Mouse (Mus musculus): ENCODE results near the gene Steap3. TPM values are rescaled to one million over a fixed set of nuclear protein-coding genes. Genes with fewer than 3 reads are reported as not detected.

Steap3 gene
- polyA plus RNA-seq, 1 experiment from 2014 or later, result 19.9 TPM

DNA sequence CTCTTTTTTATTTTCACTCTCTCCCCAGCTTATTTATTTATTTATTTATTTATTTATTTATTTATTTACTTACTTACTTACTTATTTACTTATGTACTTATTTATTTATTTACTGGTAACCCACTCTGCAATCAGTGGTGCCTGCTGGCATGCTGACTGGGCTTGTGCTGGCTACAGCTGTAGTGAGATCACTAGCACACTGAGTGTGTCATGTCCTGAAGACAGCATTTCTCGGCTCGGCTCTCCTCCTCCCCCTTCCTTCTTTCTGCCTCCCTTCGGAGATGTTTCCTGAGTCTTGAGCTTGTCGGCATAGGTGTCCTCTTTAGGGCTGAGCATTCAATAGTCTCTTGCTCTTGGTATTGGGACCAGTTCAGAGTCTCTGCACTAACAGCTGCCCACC is 73.6 kb downstream of the Steap3 start:
- WGBS, result 68% methylated on average over 4 of the region's 4 CpGs
- no peak overlapping the region for H3K9ac ChIP-seq (ENCODE audit: low read length)
- no peaks in the 10 kb centered on the region for H3K4me1 ChIP-seq (ENCODE audit: control insufficient read depth, insufficient read depth, low read length)
- ATAC-seq (replicated peaks; ENCODE audit: extremely low read depth, insufficient read depth, low FRiP score), result no peak
- no peaks in the 10 kb centered on the region for H3K36me3 ChIP-seq (ENCODE audit: control insufficient read depth, insufficient read depth)
- H3K4me3 ChIP-seq (ENCODE audit: low read length), result no peak overlapping the region
- no peak overlapping the region for H3K27ac ChIP-seq (ENCODE audit: low read length)
- no peak overlapping the region for H3K4me2 ChIP-seq (ENCODE audit: low read depth, low read length)
- no peaks in the 10 kb centered on the region for H3K27me3 ChIP-seq (ENCODE audit: control insufficient read depth, insufficient read depth, low read length)
- H3K9me3 ChIP-seq (replicated peaks; ENCODE audit: control insufficient read depth, low read length), result 0 out of 2 replicates have a peak, but pooled peaks cover 2% of the 10 kb centered on the region

GRCm38 (mm10) chr1:120198151-120198550 is 74.4 kb downstream of the Steap3 start:
- ATAC-seq (replicated peaks; ENCODE audit: extremely low read depth, insufficient read depth, low FRiP score), result no peak
- WGBS, result 58% methylated on average over 3 of the region's 3 CpGs
- Histone ChIP-seq H3K4me1 (ENCODE audit: control insufficient read depth, insufficient read depth, low read length) (no peaks in the 10 kb centered on the region), H3K36me3 (ENCODE audit: control insufficient read depth, insufficient read depth) (no peaks in the 10 kb centered on the region), H3K4me2 (ENCODE audit: low read depth, low read length) (no peak overlapping the region), H3K9ac (ENCODE audit: low read length) (no peak overlapping the region), H3K9me3 (replicated peaks; ENCODE audit: control insufficient read depth, low read length) (0 out of 2 replicates have a peak, but pooled peaks cover 2% of the 10 kb centered on the region), H3K4me3 (ENCODE audit: low read length) (no peak overlapping the region), H3K27me3 (ENCODE audit: control insufficient read depth, insufficient read depth, low read length) (no peaks in the 10 kb centered on the region), H3K27ac (ENCODE audit: low read length) (no peak overlapping the region)

- no peak overlapping the region for H3K9ac ChIP-seq (ENCODE audit: low read length)
- H3K9me3 ChIP-seq (replicated peaks; ENCODE audit: control insufficient read depth, low read length), result 0 out of 2 replicates have a peak, but pooled peaks cover 2% of the 10 kb centered on the region
- H3K4me2 ChIP-seq (ENCODE audit: low read depth, low read length), result no peak overlapping the region
- WGBS, result 14% methylated on average over 5 of the region's 5 CpGs
- no peaks in the 10 kb centered on the region for H3K4me1 ChIP-seq (ENCODE audit: control insufficient read depth, insufficient read depth, low read length)
- H3K27ac ChIP-seq (ENCODE audit: low read length), result no peak overlapping the region
- no peak overlapping the region for H3K4me3 ChIP-seq (ENCODE audit: low read length)
- H3K27me3 ChIP-seq (ENCODE audit: control insufficient read depth, insufficient read depth, low read length), result no peaks in the 10 kb centered on the region
- ATAC-seq (replicated peaks; ENCODE audit: extremely low read depth, insufficient read depth, low FRiP score), result no peak; the same call in 1 of the 2 replicates
- H3K36me3 ChIP-seq (ENCODE audit: control insufficient read depth, insufficient read depth), result no peaks in the 10 kb centered on the region
These were observed 75.3 kb downstream of the Steap3 start for GRCm38 (mm10) chr1:120197189-120197588.

DNA sequence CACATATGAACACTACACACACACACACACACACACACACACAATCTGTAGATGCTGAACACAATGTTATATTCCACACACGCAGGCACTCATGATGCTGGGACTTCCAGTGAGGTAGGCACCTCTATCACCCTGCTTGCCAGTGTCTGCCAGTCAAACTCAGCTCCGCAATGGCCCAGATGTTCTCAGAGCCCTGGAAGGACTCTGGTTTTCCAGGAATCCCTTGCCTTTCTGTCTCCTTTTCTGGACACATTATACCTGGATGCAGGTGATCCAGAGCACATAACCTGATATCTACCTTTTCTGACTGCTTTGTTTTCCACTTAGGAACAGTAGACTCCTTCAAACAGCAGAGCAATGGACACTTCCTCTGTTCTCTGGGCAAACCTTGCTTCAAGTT is 75.8 kb downstream of the Steap3 start:
- ATAC-seq (replicated peaks; ENCODE audit: extremely low read depth, insufficient read depth, low FRiP score), result no peak

GRCm38 (mm10) chr1:120195947-120196346 is 76.6 kb downstream of the Steap3 start:
- H3K4me2 ChIP-seq (ENCODE audit: low read depth, low read length), result no peak overlapping the region
- H3K9ac ChIP-seq (ENCODE audit: low read length), result no peak overlapping the region
- no peak overlapping the region for H3K4me3 ChIP-seq (ENCODE audit: low read length)
- H3K36me3 ChIP-seq (ENCODE audit: control insufficient read depth, insufficient read depth), result no peaks in the 10 kb centered on the region
- no peaks in the 10 kb centered on the region for H3K4me1 ChIP-seq (ENCODE audit: control insufficient read depth, insufficient read depth, low read length)
- 58% methylated on average over 5 of the region's 5 CpGs for WGBS
- H3K27ac ChIP-seq (ENCODE audit: low read length), result no peak overlapping the region
- no peaks in the 10 kb centered on the region for H3K27me3 ChIP-seq (ENCODE audit: control insufficient read depth, insufficient read depth, low read length)
- 0 out of 2 replicates have a peak, but pooled peaks cover 2% of the 10 kb centered on the region for H3K9me3 ChIP-seq (replicated peaks; ENCODE audit: control insufficient read depth, low read length)
- no peak for ATAC-seq (replicated peaks; ENCODE audit: extremely low read depth, insufficient read depth, low FRiP score)

More for the DNA sequence above, 75.8 kb downstream of the Steap3 start:
- WGBS, result 86% methylated on average over 2 of the region's 2 CpGs
- Histone ChIP-seq H3K9me3 (replicated peaks; ENCODE audit: control insufficient read depth, low read length) (0 out of 2 replicates have a peak, but pooled peaks cover 2% of the 10 kb centered on the region), H3K27me3 (ENCODE audit: control insufficient read depth, insufficient read depth, low read length) (no peaks in the 10 kb centered on the region), H3K9ac (ENCODE audit: low read length) (no peak overlapping the region), H3K4me3 (ENCODE audit: low read length) (no peak overlapping the region), H3K4me1 (ENCODE audit: control insufficient read depth, insufficient read depth, low read length) (no peaks in the 10 kb centered on the region), H3K27ac (ENCODE audit: low read length) (no peak overlapping the region), H3K4me2 (ENCODE audit: low read depth, low read length) (no peak overlapping the region), H3K36me3 (ENCODE audit: control insufficient read depth, insufficient read depth) (no peaks in the 10 kb centered on the region)

- ATAC-seq (replicated peaks; ENCODE audit: extremely low read depth, insufficient read depth, low FRiP score), result no peak
- Histone ChIP-seq H3K4me2 (ENCODE audit: low read depth, low read length) (no peak overlapping the region), H3K27ac (ENCODE audit: low read length) (no peak overlapping the region), H3K4me3 (ENCODE audit: low read length) (no peak overlapping the region), H3K9me3 (replicated peaks; ENCODE audit: control insufficient read depth, low read length) (peaks cover 5% of the 10 kb centered on the region; the same call in 1 of the 2 replicates), H3K36me3 (ENCODE audit: control insufficient read depth, insufficient read depth) (no peaks in the 10 kb centered on the region), H3K27me3 (ENCODE audit: control insufficient read depth, insufficient read depth, low read length) (no peaks in the 10 kb centered on the region), H3K4me1 (ENCODE audit: control insufficient read depth, insufficient read depth, low read length) (no peaks in the 10 kb centered on the region), H3K9ac (ENCODE audit: low read length) (no peak overlapping the region)
- WGBS, result 89% methylated on average over 10 of the region's 10 CpGs
These were observed 78.9 kb downstream of the Steap3 start for GRCm38 (mm10) chr1:120193586-120193985.

GRCm38 (mm10) chr1:120192321-120192720 is 80.2 kb downstream of the Steap3 start:
- Histone ChIP-seq H3K27ac (ENCODE audit: low read length) (no peak overlapping the region), H3K27me3 (ENCODE audit: control insufficient read depth, insufficient read depth, low read length) (no peaks in the 10 kb centered on the region), H3K36me3 (ENCODE audit: control insufficient read depth, insufficient read depth) (no peaks in the 10 kb centered on the region), H3K9ac (ENCODE audit: low read length) (no peak overlapping the region), H3K4me2 (ENCODE audit: low read depth, low read length) (no peak overlapping the region), H3K9me3 (replicated peaks; ENCODE audit: control insufficient read depth, low read length) (peaks cover 5% of the 10 kb centered on the region; the same call in 1 of the 2 replicates), H3K4me1 (ENCODE audit: control insufficient read depth, insufficient read depth, low read length) (no peaks in the 10 kb centered on the region), H3K4me3 (ENCODE audit: low read length) (no peak overlapping the region)
- 69% methylated on average over 6 of the region's 6 CpGs for WGBS
- ATAC-seq (replicated peaks; ENCODE audit: extremely low read depth, insufficient read depth, low FRiP score), result no peak

- WGBS, result 79% methylated on average over 6 of the region's 6 CpGs
- ATAC-seq (replicated peaks; ENCODE audit: extremely low read depth, insufficient read depth, low FRiP score), result no peak
- Histone ChIP-seq H3K4me2 (ENCODE audit: low read depth, low read length) (no peak overlapping the region), H3K36me3 (ENCODE audit: control insufficient read depth, insufficient read depth) (no peaks in the 10 kb centered on the region), H3K4me1 (ENCODE audit: control insufficient read depth, insufficient read depth, low read length) (no peaks in the 10 kb centered on the region), H3K9ac (ENCODE audit: low read length) (no peak overlapping the region), H3K4me3 (ENCODE audit: low read length) (no peak overlapping the region), H3K9me3 (replicated peaks; ENCODE audit: control insufficient read depth, low read length) (peaks cover 5% of the 10 kb centered on the region; the same call in 1 of the 2 replicates), H3K27me3 (ENCODE audit: control insufficient read depth, insufficient read depth, low read length) (no peaks in the 10 kb centered on the region), H3K27ac (ENCODE audit: low read length) (no peak overlapping the region)
These were observed 81.6 kb downstream of the Steap3 start for GRCm38 (mm10) chr1:120190946-120191345.

DNA sequence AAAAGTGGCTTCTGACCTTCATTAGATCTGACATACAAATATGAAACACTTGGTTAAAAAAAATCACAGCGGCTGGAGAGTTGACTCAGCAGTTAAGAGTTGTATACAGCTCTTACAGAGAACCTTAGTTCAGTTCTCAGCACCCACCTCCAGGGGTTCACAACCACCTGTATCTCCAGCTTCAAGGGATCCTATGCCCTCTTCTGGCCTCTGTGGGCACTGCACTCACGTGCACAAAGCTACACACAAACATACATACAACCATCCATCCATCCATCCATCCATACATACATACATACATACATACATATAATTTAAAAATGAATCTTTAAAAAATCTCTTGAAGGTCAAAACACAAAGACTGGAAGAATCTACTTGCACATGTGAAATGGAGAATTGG is 82.2 kb downstream of the Steap3 start:
- no peaks in the 10 kb centered on the region for H3K36me3 ChIP-seq (ENCODE audit: control insufficient read depth, insufficient read depth)
- WGBS, result 86% methylated on average over 2 of the region's 2 CpGs
- H3K4me3 ChIP-seq (ENCODE audit: low read length), result no peak overlapping the region

More for the DNA sequence above, 82.2 kb downstream of the Steap3 start:
- Histone ChIP-seq H3K9me3 (replicated peaks; ENCODE audit: control insufficient read depth, low read length) (peaks cover 5% of the 10 kb centered on the region; the same call in 1 of the 2 replicates), H3K9ac (ENCODE audit: low read length) (no peak overlapping the region), H3K27ac (ENCODE audit: low read length) (no peak overlapping the region), H3K4me1 (ENCODE audit: control insufficient read depth, insufficient read depth, low read length) (no peaks in the 10 kb centered on the region), H3K27me3 (ENCODE audit: control insufficient read depth, insufficient read depth, low read length) (no peaks in the 10 kb centered on the region), H3K4me2 (ENCODE audit: low read depth, low read length) (no peak overlapping the region)
- no peak for ATAC-seq (replicated peaks; ENCODE audit: extremely low read depth, insufficient read depth, low FRiP score)

Measured in heart, embryonic 16.5 days (tissue).